In genomic region chr5:72916048-72916447, GRCm38 (mm10) we compare ENCODE assay signal across 8 mouse cellular contexts. TPM values are rescaled to one million over a fixed set of nuclear protein-coding genes. Genes with fewer than 3 reads are reported as not detected.
DNase-seq lines count a peak whose midpoint lies in the region; ATAC-seq and TF ChIP-seq lines count a peak whose summit lies in the region.

No protein-coding gene starts in this region.

- peak overlapping the region; percentile 99 for H3K4me3 ChIP-seq in heart, embryonic 11.5 days (ENCODE audit: low read depth, low read length)
- peak overlapping the region; percentile 96; the same call in 1 of the 2 replicates for H3K4me3 ChIP-seq in E14TG2a.4 (replicated peaks; ENCODE audit: low read length)
- peak overlapping the region; percentile 94 for H3K4me3 ChIP-seq in forebrain, embryonic 16.5 days (replicated peaks; ENCODE audit: low read length)
- H3K4me3 ChIP-seq in liver, embryonic 16.5 days (ENCODE audit: low read depth, low read length), result no peak overlapping the region

- TF ChIP-seq CTCF in E14TG2a.4 (conservative IDR thresholded peaks at IDR 0.05; ENCODE audit: low read length), result no peak

- H3K9ac ChIP-seq in heart, embryonic 11.5 days (ENCODE audit: low read depth, low read length), result peak overlapping the region; percentile 100
- peak overlapping the region; percentile 99 for H3K9ac ChIP-seq in forebrain, embryonic 16.5 days (replicated peaks; ENCODE audit: low read depth, low read length)
- H3K9ac ChIP-seq in liver, embryonic 16.5 days (ENCODE audit: low read depth, low read length), result no peak overlapping the region

- DNase-seq in heart, postnatal 36 days, result no peak
- DNase-seq in MN1 (ENCODE audit: low spot score), result no peak
- no peak for DNase-seq in adrenal gland, postnatal 4 days (ENCODE audit: low spot score in 2 of 2)
- no peak for DNase-seq in left cerebral cortex, postnatal 4 days

- peak overlapping the region; percentile 74 for H3K4me2 ChIP-seq in heart, embryonic 11.5 days
- H3K4me2 ChIP-seq in forebrain, embryonic 16.5 days (ENCODE audit: low read length), result peak overlapping the region; percentile 68
- peak overlapping the region; percentile 93; the same call in 1 of the 2 replicates for H3K4me2 ChIP-seq in liver, embryonic 16.5 days (ENCODE audit: low read depth, low read length)

- no peaks in the 10 kb centered on the region for H3K36me3 ChIP-seq in heart, embryonic 11.5 days (ENCODE audit: control insufficient read depth, insufficient read depth, low read length)
- H3K36me3 ChIP-seq in E14TG2a.4 (ENCODE audit: insufficient read depth, low read length), result no peaks in the 10 kb centered on the region
- no peaks in the 10 kb centered on the region for H3K36me3 ChIP-seq in forebrain, embryonic 16.5 days (ENCODE audit: control insufficient read depth, insufficient read depth)
- H3K36me3 ChIP-seq in liver, embryonic 16.5 days (ENCODE audit: control insufficient read depth, insufficient read depth), result no peaks in the 10 kb centered on the region

- no peaks in the 10 kb centered on the region for H3K9me3 ChIP-seq in heart, embryonic 11.5 days (replicated peaks; ENCODE audit: control insufficient read depth, low read length)
- H3K9me3 ChIP-seq in E14TG2a.4 (ENCODE audit: low read length), result no peaks in the 10 kb centered on the region
- H3K9me3 ChIP-seq in forebrain, embryonic 16.5 days (ENCODE audit: control insufficient read depth, low read length), result no peaks in the 10 kb centered on the region
- H3K9me3 ChIP-seq in liver, embryonic 16.5 days (replicated peaks; ENCODE audit: control insufficient read depth, low read length), result no peaks in the 10 kb centered on the region

- H3K4me1 ChIP-seq in heart, embryonic 11.5 days (ENCODE audit: control insufficient read depth, insufficient read depth, low read length), result peaks cover 18% of the 10 kb centered on the region
- H3K4me1 ChIP-seq in E14TG2a.4 (replicated peaks; ENCODE audit: low read depth, low read length), result peaks cover 63% of the 10 kb centered on the region
- H3K4me1 ChIP-seq in forebrain, embryonic 16.5 days (replicated peaks; ENCODE audit: control insufficient read depth, insufficient read depth, low read length), result peaks cover 38% of the 10 kb centered on the region
- peaks cover 27% of the 10 kb centered on the region for H3K4me1 ChIP-seq in liver, embryonic 16.5 days (ENCODE audit: control insufficient read depth, low read depth, low read length)

- H3K27ac ChIP-seq in heart, embryonic 11.5 days (ENCODE audit: low read depth, low read length), result peak overlapping the region; percentile 32; the same call in 1 of the 2 replicates
- H3K27ac ChIP-seq in forebrain, embryonic 16.5 days (ENCODE audit: low read length), result no peak overlapping the region
- no peak overlapping the region for H3K27ac ChIP-seq in liver, embryonic 16.5 days (ENCODE audit: low read length)

- ATAC-seq in heart, embryonic 11.5 days (replicated peaks; ENCODE audit: insufficient number of reproducible peaks, low FRiP score, low TSS enrichment), result no peak
- no peak for ATAC-seq in forebrain, embryonic 16.5 days
- ATAC-seq in liver, embryonic 16.5 days (ENCODE audit: low read depth), result no peak

- WGBS in heart, embryonic 11.5 days (ENCODE audit: insufficient replicate concordance), result 24% methylated on average over 4 of the region's 4 CpGs
- WGBS in forebrain, embryonic 16.5 days, result 37% methylated on average over 4 of the region's 4 CpGs
- WGBS in liver, embryonic 16.5 days (ENCODE audit: insufficient replicate concordance), result 61% methylated on average over 4 of the region's 4 CpGs

- intact Hi-C loops in heart, postnatal 36 days (cut with DNase I), result loop anchor here (10.0 kb wide), 1 partner anchor 379 kb away; the partner anchor contains the start of gene Ociad1
- intact Hi-C loops in left cerebral cortex, postnatal 4 days (cut with DNase I), result no loop called here

- no peaks in the 10 kb centered on the region for H3K27me3 ChIP-seq in heart, embryonic 11.5 days (ENCODE audit: control insufficient read depth, insufficient read depth, low read length)
- H3K27me3 ChIP-seq in E14TG2a.4 (ENCODE audit: insufficient read depth, low read length), result peaks cover 3% of the 10 kb centered on the region; the same call in 1 of the 2 replicates
- H3K27me3 ChIP-seq in forebrain, embryonic 16.5 days (replicated peaks; ENCODE audit: control insufficient read depth, insufficient read depth, low read length), result no peaks in the 10 kb centered on the region
- H3K27me3 ChIP-seq in liver, embryonic 16.5 days (ENCODE audit: control insufficient read depth, insufficient read depth, low read depth, low read length), result peaks cover 5% of the 10 kb centered on the region; the same call in 1 of the 2 replicates

RNA-seq across cellular contexts. Expression of gene Slain2, which starts 1.9 kb away (rescaled TPM):
- polyA plus RNA-seq in heart, embryonic 11.5 days (2014; fragmentation: Nextera tagmentation; extraction: Ambion mirVana), result 23.1 and 25.2 TPM in 2 replicates
- total RNA-seq in heart, postnatal 36 days (2021), result 100 to 1,000 TPM; 145 to 163 TPM
- polyA plus RNA-seq in forebrain, embryonic 16.5 days (2015; fragmentation: Nextera tagmentation; extraction: Ambion mirVana), result 16.9 and 18.3 TPM in 2 replicates
- 3.2 TPM in 2 replicates for polyA plus RNA-seq in liver, embryonic 16.5 days (2015; fragmentation: Nextera tagmentation; extraction: Ambion mirVana)
- total RNA-seq in adrenal gland, postnatal 4 days (2021), result 10 to 100 TPM; 54.6 to 65.3 TPM
- total RNA-seq in left cerebral cortex, postnatal 4 days (2021), result 10 to 100 TPM; 57.1 to 66.7 TPM

RNA-seq across cellular contexts. Expression of gene Tec, which starts 47.8 kb away (rescaled TPM):
- polyA plus RNA-seq in heart, embryonic 11.5 days (2014; fragmentation: Nextera tagmentation; extraction: Ambion mirVana), result 11.9 and 14.5 TPM in 2 replicates
- total RNA-seq in heart, postnatal 36 days (2021), result 10 to 100 TPM; 11.0 to 16.9 TPM
- polyA plus RNA-seq in forebrain, embryonic 16.5 days (2015; fragmentation: Nextera tagmentation; extraction: Ambion mirVana), result 2.9 and 4.9 TPM in 2 replicates
- polyA plus RNA-seq in liver, embryonic 16.5 days (2015; fragmentation: Nextera tagmentation; extraction: Ambion mirVana), result 5.2 and 5.7 TPM in 2 replicates
- total RNA-seq in adrenal gland, postnatal 4 days (2021), result 1 to 10 TPM; 3.2 to 5.0 TPM
- 10 to 100 TPM; 13.6 to 16.1 TPM for total RNA-seq in left cerebral cortex, postnatal 4 days (2021)

RNA-seq across cellular contexts. Expression of gene Gm10135, which starts 58.5 kb away (rescaled TPM):
- not detected in 2 replicates for polyA plus RNA-seq in heart, embryonic 11.5 days (2014; fragmentation: Nextera tagmentation; extraction: Ambion mirVana)
- not detected for total RNA-seq in heart, postnatal 36 days (2021)
- polyA plus RNA-seq in forebrain, embryonic 16.5 days (2015; fragmentation: Nextera tagmentation; extraction: Ambion mirVana), result not detected in 2 replicates
- polyA plus RNA-seq in liver, embryonic 16.5 days (2015; fragmentation: Nextera tagmentation; extraction: Ambion mirVana), result not detected in 2 replicates
- not detected for total RNA-seq in adrenal gland, postnatal 4 days (2021)
- total RNA-seq in left cerebral cortex, postnatal 4 days (2021), result not detected
